Mouse (Mus musculus) testis, adult 2 months (tissue): ENCODE measurements around the gene Zfp326. TPM values are rescaled to one million over a fixed set of nuclear protein-coding genes. Genes with fewer than 3 reads are reported as not detected.
A peak's percentile ranks its signal among the peaks of the same experiment; 100 is the strongest.

Experiments
- H3K27ac ChIP-seq: fragments of 200-500 bp; 2 replicates; pipeline ENCODE4 v1.5.1; 2012; ENCODE audit warnings: low read depth, low read length; ENCODE audit not compliant: control insufficient read depth, insufficient read depth
- H3K27me3 ChIP-seq: fragments of 200-500 bp; 2 replicates; pipeline ENCODE4 v1.6.1; 2012; ENCODE audit warnings: mild to moderate bottlenecking, low read length, moderate library complexity; ENCODE audit not compliant: control insufficient read depth, insufficient read depth
- H3K36me3 ChIP-seq: fragments of 200-500 bp; 2 replicates; pipeline ENCODE4 v1.6.1; 2012; ENCODE audit warnings: mild to moderate bottlenecking, low read length; ENCODE audit not compliant: control insufficient read depth, insufficient read depth
- H3K4me1 ChIP-seq: fragments of 200-500 bp; 2 replicates; pipeline ENCODE4 v1.6.1; 2012; ENCODE audit warnings: low read length; ENCODE audit not compliant: control insufficient read depth, insufficient read depth
- H3K4me3 ChIP-seq: fragments of 200-500 bp; 2 replicates; pipeline ENCODE4 v1.5.1; 2012; ENCODE audit warnings: low read depth, mild to moderate bottlenecking, low read length, moderate library complexity, mixed read lengths; ENCODE audit not compliant: control insufficient read depth
- CTCF ChIP-seq: fragments of 200-500 bp; IDR thresholded peaks from 2 replicates; pipeline ENCODE4 v1.5.1; 2012; ENCODE audit warnings: low read depth, mild to moderate bottlenecking, inconsistent platforms, low read length, moderate library complexity; ENCODE audit not compliant: control insufficient read depth, insufficient read depth, insufficient replicate concordance
- POLR2A ChIP-seq: fragments of 200-500 bp; IDR thresholded peaks from 2 replicates; pipeline ENCODE4 v1.6.1; 2012; ENCODE audit warnings: low read depth, mild to moderate bottlenecking, inconsistent platforms, low read length, moderate library complexity; ENCODE audit not compliant: control insufficient read depth
- polyA plus RNA-seq: library from polyadenylated mRNA; depleted of rRNA; stranded (reverse); fragments of >200 nt; gene quantifications from 2 replicates; pipeline ENCODE4 v1.2.3, GENCODE M21; 2012; rRNA removed

The Zfp326 gene
- 12.3 and 14.2 TPM in 2 replicates for polyA plus RNA-seq

DNA sequence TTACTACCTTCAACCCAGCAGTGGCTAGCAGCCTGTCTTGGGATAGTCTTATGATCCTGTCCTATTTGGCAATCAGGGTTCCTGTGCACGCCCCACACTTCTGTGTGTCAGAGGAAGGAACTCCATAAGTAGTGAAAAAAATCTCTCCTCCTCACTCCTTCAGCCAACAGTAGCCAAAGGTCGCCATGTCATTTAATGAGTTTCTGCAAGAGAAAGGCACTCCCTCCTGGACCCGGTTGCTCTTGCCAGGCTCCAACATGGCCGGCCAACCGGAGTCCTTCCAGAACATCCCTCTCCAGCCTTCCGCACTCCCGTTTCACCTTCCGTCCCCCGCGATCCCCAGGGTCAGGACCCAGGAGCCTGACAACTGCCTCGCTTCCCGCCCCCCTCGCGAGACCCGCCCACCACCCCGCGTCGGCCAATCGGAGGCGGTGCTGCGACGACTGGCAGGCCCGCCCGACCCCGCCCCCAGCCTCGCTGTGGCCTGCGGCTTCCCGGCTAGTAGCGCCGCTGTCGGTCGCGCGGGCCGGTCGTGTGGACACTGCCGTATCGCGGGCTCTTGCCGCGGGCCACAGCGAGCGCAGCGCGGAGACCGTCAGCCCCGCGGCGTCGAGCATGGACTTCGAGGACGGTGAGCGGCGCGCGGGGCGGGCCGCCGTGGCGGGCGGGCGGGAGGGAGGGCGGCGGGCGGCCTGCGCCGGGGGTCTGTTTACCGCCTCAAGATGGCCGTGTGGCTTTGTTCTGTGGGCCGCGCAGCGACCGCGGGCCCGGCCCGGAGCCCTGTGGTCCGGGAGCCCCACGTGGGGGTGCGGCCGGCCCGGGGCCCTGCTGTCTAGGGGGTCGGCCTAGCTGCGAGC, at the start of gene Zfp326:
Gene Zfp326, plus strand, starts transcription at position 498 of the 857 bp plus-strand sequence.
- Histone ChIP-seq H3K27ac (peak within 1 kb of the TSS; percentile 93), H3K36me3 (no peaks in the 10 kb centered on the region), H3K4me3 (peak within 1 kb of the TSS; percentile 96), H3K4me1 (peaks cover 7% of the 10 kb centered on the region), H3K27me3 (no peaks in the 10 kb centered on the region)
- TF ChIP-seq POLR2A (peak; percentile 90), CTCF (no peak)

DNA sequence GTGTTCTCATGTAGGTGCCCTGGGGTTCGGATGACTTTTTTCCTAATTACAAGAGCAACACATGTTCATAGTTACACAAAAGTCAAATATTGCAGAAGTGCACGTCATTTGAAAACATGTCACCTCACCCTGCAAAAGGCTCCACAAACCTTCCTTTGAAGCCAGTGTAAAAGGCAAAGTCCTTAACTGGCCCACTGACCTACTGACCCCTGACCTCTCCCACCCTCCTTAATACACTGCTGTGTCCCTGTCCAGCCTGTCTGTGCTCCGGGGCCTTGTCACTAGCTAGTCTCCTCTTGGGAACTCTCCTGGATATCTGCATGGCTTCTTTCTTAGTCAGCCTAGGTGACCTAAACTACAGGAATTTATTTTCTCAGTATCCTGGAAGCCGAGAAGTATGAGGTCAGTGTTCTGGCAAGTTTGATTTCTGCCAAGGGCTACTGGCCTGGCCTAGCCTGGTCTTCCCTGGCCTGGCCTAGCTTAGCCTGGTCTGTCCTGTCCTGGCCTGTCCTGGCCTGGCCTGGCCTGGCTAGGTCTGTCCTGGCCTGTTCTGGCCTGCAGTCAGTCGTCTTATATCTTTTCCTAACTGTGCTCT, 49.4 kb upstream of the Zfp326 start:
- Histone ChIP-seq H3K4me3 (no peak overlapping the region), H3K27me3 (no peaks in the 10 kb centered on the region), H3K36me3 (no peaks in the 10 kb centered on the region), H3K27ac (no peak overlapping the region), H3K4me1 (peaks cover 2% of the 10 kb centered on the region; the same call in 1 of the 2 replicates)
- TF ChIP-seq CTCF = no peak
- TF ChIP-seq POLR2A = no peak

DNA sequence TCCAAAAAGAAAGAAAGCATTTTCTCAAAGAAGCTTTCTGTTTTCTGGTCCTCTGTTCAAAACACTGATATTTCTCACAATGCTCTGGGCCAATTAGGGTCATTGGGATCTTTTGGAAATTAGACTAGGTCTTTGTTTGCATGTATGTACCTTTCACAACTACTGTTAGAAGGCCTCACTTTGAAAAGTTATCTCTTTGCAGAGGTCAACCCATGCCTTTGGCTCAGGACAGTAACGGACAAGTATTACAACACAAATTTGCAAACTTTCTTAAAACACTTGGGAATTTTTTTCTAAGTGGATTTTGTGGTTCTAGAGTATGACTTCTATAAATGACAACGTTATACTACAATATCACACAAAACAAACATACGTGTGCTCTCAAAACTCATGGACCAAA, 48.3 kb upstream of the Zfp326 start:
- Histone ChIP-seq H3K27ac (no peak overlapping the region), H3K4me1 (peaks cover 2% of the 10 kb centered on the region; the same call in 1 of the 2 replicates), H3K27me3 (no peaks in the 10 kb centered on the region), H3K4me3 (no peak overlapping the region), H3K36me3 (no peaks in the 10 kb centered on the region)
- TF ChIP-seq CTCF (no peak), POLR2A (no peak)

DNA sequence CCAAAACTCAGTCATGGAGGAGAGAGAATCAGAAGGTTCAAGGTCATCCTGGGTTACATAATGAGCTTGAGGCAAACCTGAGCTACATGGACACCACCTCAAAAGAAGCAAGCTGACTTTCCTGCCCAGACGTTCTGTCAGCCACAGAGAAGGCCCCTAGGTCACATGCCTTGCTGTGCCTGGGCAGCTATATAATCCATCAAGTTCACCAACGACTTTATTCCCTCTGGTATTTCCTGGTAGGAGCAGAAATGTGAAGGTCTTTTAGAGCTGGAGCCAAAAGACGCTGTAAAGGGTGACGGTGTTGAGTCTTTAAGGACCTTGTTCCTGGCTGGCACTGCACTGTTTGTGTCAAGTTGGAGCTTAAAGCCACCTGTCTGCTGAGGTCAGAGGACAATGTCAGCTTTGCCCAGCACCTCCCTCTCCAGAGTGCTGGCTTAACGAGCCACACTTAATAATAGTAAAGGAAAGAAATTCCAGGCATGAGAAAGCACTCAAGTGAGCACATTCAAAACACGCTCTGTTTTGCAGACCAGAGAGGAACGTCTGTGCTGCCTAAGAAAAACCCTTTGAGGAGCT, 47.3 kb upstream of the Zfp326 start:
- no peak overlapping the region for H3K4me3 ChIP-seq
- no peak overlapping the region for H3K27ac ChIP-seq
- H3K27me3 ChIP-seq = no peaks in the 10 kb centered on the region
- H3K36me3 ChIP-seq = no peaks in the 10 kb centered on the region
- H3K4me1 ChIP-seq = peaks cover 2% of the 10 kb centered on the region; the same call in 1 of the 2 replicates
- TF ChIP-seq CTCF (no peak), POLR2A (no peak)

DNA sequence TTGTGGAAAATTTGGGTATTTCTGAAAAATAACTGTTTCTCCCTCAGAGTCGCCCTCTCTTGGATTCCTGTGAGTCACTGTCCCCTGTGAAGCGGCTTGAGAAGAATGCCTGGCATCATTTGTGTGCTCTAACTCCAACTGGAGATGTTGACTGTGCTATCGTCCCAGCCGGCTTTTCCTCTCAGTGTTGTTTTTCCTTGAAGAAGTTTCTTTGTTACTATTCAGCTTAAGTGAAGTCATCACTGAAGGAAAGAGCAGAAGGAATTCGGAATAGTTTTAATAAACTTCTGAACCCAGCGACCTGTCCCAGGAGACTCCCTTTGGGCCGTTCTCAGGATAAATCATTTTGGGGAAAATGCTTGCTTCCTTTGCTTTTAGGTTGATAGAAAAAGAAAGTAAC, 44.2 kb upstream of the Zfp326 start:
- no peak overlapping the region for H3K27ac ChIP-seq
- H3K4me1 ChIP-seq = peaks cover 2% of the 10 kb centered on the region; the same call in 1 of the 2 replicates
- TF ChIP-seq CTCF = no peak
- TF ChIP-seq POLR2A = no peak
- no peaks in the 10 kb centered on the region for H3K36me3 ChIP-seq
- no peak overlapping the region for H3K4me3 ChIP-seq
- H3K27me3 ChIP-seq = no peaks in the 10 kb centered on the region

- Histone ChIP-seq H3K4me3 (no peak overlapping the region), H3K4me1 (peaks cover 2% of the 10 kb centered on the region; the same call in 1 of the 2 replicates), H3K27ac (no peak overlapping the region), H3K27me3 (no peaks in the 10 kb centered on the region), H3K36me3 (no peaks in the 10 kb centered on the region)
- TF ChIP-seq POLR2A (no peak), CTCF (no peak)
These were observed 42.4 kb upstream of the Zfp326 start for GRCm38 (mm10) chr5:105833923-105834322.

GRCm38 (mm10) chr5:105836006-105836405, 40.4 kb upstream of the Zfp326 start:
- no peak overlapping the region for H3K27ac ChIP-seq
- H3K36me3 ChIP-seq = no peaks in the 10 kb centered on the region
- H3K27me3 ChIP-seq = no peaks in the 10 kb centered on the region
- H3K4me1 ChIP-seq = peaks cover 1% of the 10 kb centered on the region; the same call in 1 of the 2 replicates
- TF ChIP-seq CTCF (no peak), POLR2A (no peak)
- no peak overlapping the region for H3K4me3 ChIP-seq
